Comparison of ENCODE assay signal across 8 mouse cellular contexts in genomic region chr7:81342356-81343094, GRCm38 (mm10). TPM values are rescaled to one million over a fixed set of nuclear protein-coding genes. Genes with fewer than 3 reads are reported as not detected.
DNase-seq lines count a peak whose midpoint lies in the region; ATAC-seq and TF ChIP-seq lines count a peak whose summit lies in the region.

No protein-coding gene starts in this region.

- no peak for TF ChIP-seq EP300 in ES-Bruce4 (IDR thresholded peaks at IDR 0.05; ENCODE audit: insufficient read depth, low read depth, low read length)

- no peaks in the 10 kb centered on the region for H3K9me3 ChIP-seq in ES-Bruce4 (replicated peaks; ENCODE audit: control insufficient read depth, insufficient read depth, low read length, poor library complexity, severe bottlenecking)
- no peaks in the 10 kb centered on the region for H3K9me3 ChIP-seq in heart, embryonic 16.5 days (replicated peaks; ENCODE audit: control insufficient read depth, low read length)
- H3K9me3 ChIP-seq in liver, embryonic 13.5 days (replicated peaks), result no peaks in the 10 kb centered on the region

- peak overlapping the region; percentile 90 for H3K4me2 ChIP-seq in heart, embryonic 16.5 days (ENCODE audit: low read depth, low read length)
- H3K4me2 ChIP-seq in liver, embryonic 13.5 days, result peak overlapping the region; percentile 93

- H3K4me3 ChIP-seq in ES-Bruce4 (ENCODE audit: low read depth, low read length), result peak overlapping the region; percentile 99
- H3K4me3 ChIP-seq in heart, embryonic 16.5 days (ENCODE audit: low read length), result peak overlapping the region; percentile 98
- peak overlapping the region; percentile 80 for H3K4me3 ChIP-seq in liver, embryonic 13.5 days (replicated peaks)

- DNase-seq in adrenal gland, postnatal 10 days, result peak; percentile 24
- DNase-seq in adrenal gland, postnatal 25 days, result no peak
- no peak for DNase-seq in liver, embryonic 13.5 days
- DNase-seq in cerebellum, adult 8-10 months, result no peak
- no peak for DNase-seq in natural killer cell, adult 2 months (ENCODE audit: low spot score in 2 of 2)
- no peak for DNase-seq in cerebellum, postnatal 36 days

- peaks cover 2% of the 10 kb centered on the region for H3K4me1 ChIP-seq in ES-Bruce4 (ENCODE audit: control insufficient read depth, insufficient read depth, low read length)
- H3K4me1 ChIP-seq in heart, embryonic 16.5 days (ENCODE audit: control insufficient read depth, insufficient read depth, low read length), result peaks cover 21% of the 10 kb centered on the region
- peaks cover 39% of the 10 kb centered on the region for H3K4me1 ChIP-seq in liver, embryonic 13.5 days (replicated peaks)

- peak overlapping the region; percentile 66 for H3K27ac ChIP-seq in ES-Bruce4 (ENCODE audit: insufficient read depth, low read length)
- H3K27ac ChIP-seq in heart, embryonic 16.5 days (ENCODE audit: low read length), result no peak overlapping the region
- H3K27ac ChIP-seq in liver, embryonic 13.5 days, result peak overlapping the region; percentile 85

- no peak for TF ChIP-seq CTCF in ES-Bruce4 (IDR thresholded peaks at IDR 0.05; ENCODE audit: low read depth, low read length)

- H3K9ac ChIP-seq in ES-Bruce4 (ENCODE audit: low read depth, poor library complexity, severe bottlenecking), result peak overlapping the region; percentile 86
- H3K9ac ChIP-seq in heart, embryonic 16.5 days (ENCODE audit: low read length), result peak overlapping the region; percentile 99
- peak overlapping the region; percentile 93 for H3K9ac ChIP-seq in liver, embryonic 13.5 days

- TF ChIP-seq POLR2A in ES-Bruce4 (IDR thresholded peaks at IDR 0.05; ENCODE audit: insufficient read depth, low read length), result no peak

- peaks cover 43% of the 10 kb centered on the region for H3K36me3 ChIP-seq in ES-Bruce4 (ENCODE audit: control insufficient read depth, insufficient read depth, low read length, poor library complexity, severe bottlenecking)
- H3K36me3 ChIP-seq in heart, embryonic 16.5 days (ENCODE audit: control insufficient read depth, insufficient read depth), result peaks cover 36% of the 10 kb centered on the region
- peaks cover 65% of the 10 kb centered on the region for H3K36me3 ChIP-seq in liver, embryonic 13.5 days

- ATAC-seq in heart, embryonic 16.5 days (replicated peaks; ENCODE audit: extremely low read depth, insufficient read depth, low FRiP score), result no peak
- ATAC-seq in liver, embryonic 13.5 days (ENCODE audit: low read depth), result no peak

- no peaks in the 10 kb centered on the region for H3K27me3 ChIP-seq in ES-Bruce4 (ENCODE audit: control insufficient read depth, insufficient read depth, low read length, poor library complexity, severe bottlenecking)
- H3K27me3 ChIP-seq in heart, embryonic 16.5 days (ENCODE audit: control insufficient read depth, insufficient read depth, low read length), result no peaks in the 10 kb centered on the region
- H3K27me3 ChIP-seq in liver, embryonic 13.5 days, result no peaks in the 10 kb centered on the region

- WGBS in heart, embryonic 16.5 days, result 55% methylated on average over 8 of the region's 8 CpGs
- WGBS in liver, embryonic 13.5 days (ENCODE audit: insufficient replicate concordance), result 44% methylated on average over 8 of the region's 8 CpGs

RNA-seq across cellular contexts. Expression of gene Rps17, which starts 2.5 kb away (rescaled TPM):
- 1,000 to 10,000 TPM; 1,406 to 1,408 TPM for total RNA-seq in adrenal gland, postnatal 10 days (2021)
- total RNA-seq in adrenal gland, postnatal 25 days (2021), result 1,081 and 1,170 TPM in 2 replicates
- 2,551 and 2,648 TPM in 2 replicates for polyA plus RNA-seq in ES-Bruce4 (2011; ENCODE audit: insufficient read depth, insufficient read length, low read depth, missing spikeins)
- 728 and 790 TPM in 2 replicates for polyA plus RNA-seq in heart, embryonic 16.5 days (2015; fragmentation: Nextera tagmentation; extraction: Ambion mirVana)
- 979 and 995 TPM in 2 replicates for polyA plus RNA-seq in liver, embryonic 13.5 days (2015; fragmentation: Nextera tagmentation; extraction: Ambion mirVana)
